Mouse (Mus musculus): ENCODE results near the gene BC024063.

GRCm38 (mm10) chr10:82147571-82147970 is 64.4 kb downstream of the BC024063 start:
- TF ChIP-seq POLR2A (IDR thresholded peaks at IDR 0.05; ENCODE audit: insufficient read depth, low read depth, low read length): no peak
- TF ChIP-seq CTCF (IDR thresholded peaks at IDR 0.05): no peak
